Mouse (Mus musculus): ENCODE results near the gene Ubac2. TPM values are rescaled to one million over a fixed set of nuclear protein-coding genes. Genes with fewer than 3 reads are reported as not detected.
A peak's percentile ranks its signal among the peaks of the same experiment; 100 is the strongest.

Ubac2 gene
- total and polyA plus RNA-seq, 2 experiments from 2014 or later, result 39.4 to 66.8 TPM

- Histone ChIP-seq H3K4me1 (ENCODE audit: control insufficient read depth, insufficient read depth) (peaks cover 30% of the 10 kb centered on the region), H3K27ac (ENCODE audit: low read depth) (peak overlapping the region; percentile 75), H3K4me3 (ENCODE audit: low read depth, low read length) (peak overlapping the region; percentile 6; the same call in 1 of the 2 replicates), H3K4me2 (ENCODE audit: low read depth, low read length) (peak overlapping the region; percentile 41), H3K9ac (replicated peaks; ENCODE audit: low read depth, low read length) (peak overlapping the region; percentile 32; the same call in 1 of the 2 replicates), H3K9me3 (replicated peaks; ENCODE audit: control insufficient read depth, low read length) (no peaks in the 10 kb centered on the region), H3K36me3 (replicated peaks; ENCODE audit: control insufficient read depth, insufficient read depth, low read length) (no peaks in the 10 kb centered on the region), H3K27me3 (ENCODE audit: control insufficient read depth, insufficient read depth, low read length) (no peaks in the 10 kb centered on the region)
- peak; percentile 67 for DNase-seq (ENCODE audit: low spot score)
- ATAC-seq (ENCODE audit: insufficient read depth, low read depth), result peak; percentile 49; the same call in 1 of the 2 replicates
- WGBS, result 49% methylated on average over 9 of the region's 9 CpGs
- no peak for TF ChIP-seq CTCF (IDR thresholded peaks at IDR 0.05; ENCODE audit: low read depth)
- no peak for TF ChIP-seq EP300 (IDR thresholded peaks at IDR 0.05; ENCODE audit: low read depth)
Measured at GRCm38 (mm10) chr14:121963251-121963941, 85.0 kb downstream of the Ubac2 start.

DNA sequence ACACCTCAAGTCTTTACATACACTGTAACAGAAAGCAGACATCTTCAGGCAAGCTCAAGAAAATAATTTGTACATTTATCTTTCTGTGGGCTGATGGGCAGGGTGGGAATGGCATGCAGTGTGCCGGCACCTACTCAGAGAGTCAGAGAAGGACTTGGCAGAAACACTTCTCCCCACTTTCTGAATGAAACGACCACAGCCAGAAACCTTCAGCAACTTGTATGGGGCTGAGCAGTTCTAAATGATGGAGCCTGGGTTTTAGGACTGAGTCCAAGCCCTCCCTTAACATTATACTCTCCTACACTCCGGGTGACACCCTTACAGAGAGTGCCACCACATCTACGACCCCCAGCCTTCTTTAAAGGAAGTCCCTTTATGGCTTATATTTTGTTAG, 85.5 kb downstream of the Ubac2 start:
- no peak for ATAC-seq (ENCODE audit: insufficient read depth, low read depth)
- no peak for DNase-seq (ENCODE audit: low spot score)
- Histone ChIP-seq H3K9me3 (replicated peaks; ENCODE audit: control insufficient read depth, low read length) (no peaks in the 10 kb centered on the region), H3K9ac (replicated peaks; ENCODE audit: low read depth, low read length) (peak overlapping the region; percentile 32), H3K4me3 (ENCODE audit: low read depth, low read length) (peak overlapping the region; percentile 6; the same call in 1 of the 2 replicates), H3K27me3 (ENCODE audit: control insufficient read depth, insufficient read depth, low read length) (no peaks in the 10 kb centered on the region), H3K4me1 (ENCODE audit: control insufficient read depth, insufficient read depth) (peaks cover 30% of the 10 kb centered on the region), H3K36me3 (replicated peaks; ENCODE audit: control insufficient read depth, insufficient read depth, low read length) (no peaks in the 10 kb centered on the region), H3K27ac (ENCODE audit: low read depth) (peak overlapping the region; percentile 75), H3K4me2 (ENCODE audit: low read depth, low read length) (peak overlapping the region; percentile 41)
- TF ChIP-seq EP300 (IDR thresholded peaks at IDR 0.05; ENCODE audit: low read depth) (no peak), CTCF (IDR thresholded peaks at IDR 0.05; ENCODE audit: low read depth) (no peak)
- 12% methylated on average over 4 of the region's 4 CpGs for WGBS

DNA sequence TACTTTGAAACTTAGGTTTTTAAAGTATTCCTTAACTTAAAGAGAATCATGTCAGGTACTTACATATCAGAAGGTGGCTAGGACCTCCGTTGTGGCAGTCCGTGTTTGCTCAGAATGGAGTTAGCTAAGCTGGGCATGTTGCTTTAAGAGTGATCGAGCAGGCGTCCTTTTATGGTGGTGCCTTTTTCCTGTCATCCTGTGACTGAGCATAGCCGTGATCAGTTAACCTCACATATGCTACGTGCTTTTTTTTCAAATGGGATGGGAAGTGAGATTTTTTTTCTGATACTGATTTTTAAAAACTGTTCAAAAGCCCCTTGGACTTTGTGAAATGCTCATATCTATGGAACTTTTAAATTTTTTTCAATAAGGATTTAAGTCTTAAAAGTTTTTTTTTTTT, 86.6 kb downstream of the Ubac2 start, which contains the start of gene Gpr183:
TSS of gene Gpr183 (minus strand) at position 206 of the 400 bp plus-strand sequence.
- TF ChIP-seq CTCF (IDR thresholded peaks at IDR 0.05; ENCODE audit: low read depth), result no peak
- TF ChIP-seq EP300 (IDR thresholded peaks at IDR 0.05; ENCODE audit: low read depth), result no peak
- Histone ChIP-seq H3K4me2 (ENCODE audit: low read depth, low read length) (peak within 1 kb of the TSS; percentile 41), H3K4me3 (ENCODE audit: low read depth, low read length) (peak within 1 kb of the TSS; percentile 30), H3K9ac (replicated peaks; ENCODE audit: low read depth, low read length) (peak within 1 kb of the TSS; percentile 32), H3K9me3 (replicated peaks; ENCODE audit: control insufficient read depth, low read length) (no peaks in the 10 kb centered on the region), H3K36me3 (replicated peaks; ENCODE audit: control insufficient read depth, insufficient read depth, low read length) (no peaks in the 10 kb centered on the region), H3K27me3 (ENCODE audit: control insufficient read depth, insufficient read depth, low read length) (no peaks in the 10 kb centered on the region), H3K4me1 (ENCODE audit: control insufficient read depth, insufficient read depth) (peaks cover 30% of the 10 kb centered on the region), H3K27ac (ENCODE audit: low read depth) (peak within 1 kb of the TSS; percentile 75)
- no peak for ATAC-seq (ENCODE audit: insufficient read depth, low read depth)
- 13% methylated on average over 6 of the region's 6 CpGs for WGBS
- DNase-seq (ENCODE audit: low spot score), result no peak

GRCm38 (mm10) chr14:121965461-121965860, 87.0 kb downstream of the Ubac2 start:
- TF ChIP-seq CTCF (IDR thresholded peaks at IDR 0.05; ENCODE audit: low read depth) (no peak), EP300 (IDR thresholded peaks at IDR 0.05; ENCODE audit: low read depth) (no peak)
- ATAC-seq (ENCODE audit: insufficient read depth, low read depth) (no peak), DNase-seq (ENCODE audit: low spot score) (no peak)
- Histone ChIP-seq H3K9me3 (replicated peaks; ENCODE audit: control insufficient read depth, low read length) (no peaks in the 10 kb centered on the region), H3K4me1 (ENCODE audit: control insufficient read depth, insufficient read depth) (peaks cover 30% of the 10 kb centered on the region), H3K4me3 (ENCODE audit: low read depth, low read length) (no peak overlapping the region), H3K27me3 (ENCODE audit: control insufficient read depth, insufficient read depth, low read length) (no peaks in the 10 kb centered on the region), H3K27ac (ENCODE audit: low read depth) (no peak overlapping the region), H3K36me3 (replicated peaks; ENCODE audit: control insufficient read depth, insufficient read depth, low read length) (no peaks in the 10 kb centered on the region), H3K9ac (replicated peaks; ENCODE audit: low read depth, low read length) (no peak overlapping the region), H3K4me2 (ENCODE audit: low read depth, low read length) (no peak overlapping the region)
- 74% methylated on average over 4 of the region's 4 CpGs for WGBS

- H3K4me2 ChIP-seq (ENCODE audit: low read depth, low read length), result no peak overlapping the region
- H3K36me3 ChIP-seq (replicated peaks; ENCODE audit: control insufficient read depth, insufficient read depth, low read length), result no peaks in the 10 kb centered on the region
- no peak overlapping the region for H3K4me3 ChIP-seq (ENCODE audit: low read depth, low read length)
- no peak for ATAC-seq (ENCODE audit: insufficient read depth, low read depth)
- no peak overlapping the region for H3K27ac ChIP-seq (ENCODE audit: low read depth)
- H3K4me1 ChIP-seq (ENCODE audit: control insufficient read depth, insufficient read depth), result peaks cover 15% of the 10 kb centered on the region
- WGBS, result 75% methylated on average over 4 of the region's 4 CpGs
- TF ChIP-seq EP300 (IDR thresholded peaks at IDR 0.05; ENCODE audit: low read depth) (no peak), CTCF (IDR thresholded peaks at IDR 0.05; ENCODE audit: low read depth) (no peak)
- no peak for DNase-seq (ENCODE audit: low spot score)
- H3K9me3 ChIP-seq (replicated peaks; ENCODE audit: control insufficient read depth, low read length), result no peaks in the 10 kb centered on the region
- H3K9ac ChIP-seq (replicated peaks; ENCODE audit: low read depth, low read length), result no peak overlapping the region
- no peaks in the 10 kb centered on the region for H3K27me3 ChIP-seq (ENCODE audit: control insufficient read depth, insufficient read depth, low read length)
Measured at GRCm38 (mm10) chr14:121967095-121967494, 88.7 kb downstream of the Ubac2 start.
